Mouse (Mus musculus): ENCODE measurements at regions not wholly inside any gene's neighbourhood (a gene's known extent, or its start where the extent isn't known, plus 50 kb on each side); places are given as distances from the start of the nearest gene placed in this dataset.

DNA sequence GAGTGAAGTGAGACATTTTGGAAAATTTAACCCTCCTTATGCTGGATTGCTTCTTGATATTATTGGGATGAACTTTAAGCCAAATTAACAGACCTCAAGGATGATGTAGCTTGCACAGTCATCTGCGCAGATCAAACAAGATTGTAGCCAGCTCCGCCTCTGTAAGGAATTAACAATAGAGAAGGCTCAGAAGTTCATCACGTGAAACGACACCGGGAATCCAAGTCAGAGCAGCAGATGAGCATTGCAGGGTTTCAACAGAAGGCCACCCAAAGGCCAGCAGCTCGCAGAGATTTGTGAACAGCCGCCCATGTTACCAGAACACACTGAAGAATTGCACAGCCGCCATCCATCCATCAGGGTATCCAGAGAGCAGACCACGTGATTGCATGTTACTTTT lies 391.1 kb downstream of the Med10 start:
- no peak for TF ChIP-seq GATA4 (IDR thresholded peaks at IDR 0.05; ENCODE audit: insufficient replicate concordance, low read length)

DNA sequence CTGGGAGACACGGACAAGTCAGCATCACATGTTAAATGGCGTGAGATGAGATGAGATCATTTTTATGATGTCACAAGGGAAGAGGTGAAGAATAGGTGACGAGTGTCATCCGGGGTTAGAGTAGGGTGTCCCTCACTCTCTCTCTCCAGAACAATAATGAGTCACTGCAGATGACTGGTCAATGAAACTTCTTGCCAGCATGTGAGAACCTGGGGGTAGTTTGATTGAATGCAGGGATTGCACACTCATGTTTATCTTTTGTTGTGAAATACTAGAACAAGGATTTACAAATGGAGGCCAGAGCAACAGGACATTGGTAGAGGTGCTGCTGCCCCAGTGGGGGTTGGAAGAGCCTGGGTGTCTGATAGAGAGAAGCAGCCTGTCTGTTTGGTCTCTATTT lies 393.7 kb downstream of the Med10 start:
- no peak for TF ChIP-seq GATA4 (IDR thresholded peaks at IDR 0.05; ENCODE audit: insufficient replicate concordance, low read length)

GRCm38 (mm10) chr13:70198638-70199037 lies 396.4 kb downstream of the Med10 start:
- TF ChIP-seq GATA4 (IDR thresholded peaks at IDR 0.05; ENCODE audit: insufficient replicate concordance, low read length), result no peak

GRCm38 (mm10) chr13:70199087-70199486 lies 396.9 kb downstream of the Med10 start:
- no peak for TF ChIP-seq GATA4 (IDR thresholded peaks at IDR 0.05; ENCODE audit: insufficient replicate concordance, low read length)

- TF ChIP-seq GATA4 (IDR thresholded peaks at IDR 0.05; ENCODE audit: insufficient replicate concordance, low read length), result no peak
These were observed 403.1 kb downstream of the Med10 start for GRCm38 (mm10) chr13:70205334-70205733.

DNA sequence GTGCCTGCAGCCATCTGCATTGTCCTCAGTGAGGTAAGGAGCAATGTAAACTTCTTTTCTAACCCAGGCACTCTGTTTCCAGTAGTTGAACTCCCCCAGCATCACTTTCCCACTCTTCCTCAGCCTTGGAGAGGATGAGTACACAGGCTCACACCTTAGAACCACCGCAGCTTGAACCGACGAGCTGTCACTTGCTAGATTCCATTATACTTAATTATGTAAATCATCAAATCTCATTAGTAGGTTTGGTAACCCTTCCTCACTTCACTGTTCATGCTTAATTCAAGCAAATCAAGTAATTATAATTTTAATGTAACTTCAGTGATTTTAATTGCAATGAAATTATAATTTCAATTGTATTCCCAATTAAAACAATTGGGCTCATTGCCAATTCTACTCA lies 408.0 kb downstream of the Med10 start:
- no peak for TF ChIP-seq GATA4 (IDR thresholded peaks at IDR 0.05; ENCODE audit: insufficient replicate concordance, low read length)

- no peak for TF ChIP-seq GATA4 (IDR thresholded peaks at IDR 0.05; ENCODE audit: insufficient replicate concordance, low read length)
These were observed 410.8 kb downstream of the Med10 start for GRCm38 (mm10) chr13:70213017-70213416.

DNA sequence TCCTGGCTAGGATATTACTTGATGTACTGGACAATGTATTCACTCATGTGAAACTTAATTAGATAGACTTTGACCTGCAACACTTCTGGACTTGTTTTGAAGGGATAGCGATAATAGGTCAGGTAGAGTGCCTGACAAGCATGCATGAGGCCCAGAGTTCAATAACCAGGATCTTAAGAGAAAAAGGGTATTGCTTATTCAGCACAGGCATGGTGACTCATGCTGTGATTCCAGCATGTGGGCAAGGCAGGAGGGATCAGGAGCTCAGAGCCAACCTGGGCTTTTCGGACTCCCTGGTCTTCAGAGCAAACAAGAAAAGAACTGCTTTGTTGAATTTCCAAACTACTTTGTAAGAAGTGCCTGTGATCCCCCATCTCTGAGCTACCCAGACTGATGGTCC lies 411.4 kb downstream of the Med10 start:
- no peak for TF ChIP-seq GATA4 (IDR thresholded peaks at IDR 0.05; ENCODE audit: insufficient replicate concordance, low read length)

DNA sequence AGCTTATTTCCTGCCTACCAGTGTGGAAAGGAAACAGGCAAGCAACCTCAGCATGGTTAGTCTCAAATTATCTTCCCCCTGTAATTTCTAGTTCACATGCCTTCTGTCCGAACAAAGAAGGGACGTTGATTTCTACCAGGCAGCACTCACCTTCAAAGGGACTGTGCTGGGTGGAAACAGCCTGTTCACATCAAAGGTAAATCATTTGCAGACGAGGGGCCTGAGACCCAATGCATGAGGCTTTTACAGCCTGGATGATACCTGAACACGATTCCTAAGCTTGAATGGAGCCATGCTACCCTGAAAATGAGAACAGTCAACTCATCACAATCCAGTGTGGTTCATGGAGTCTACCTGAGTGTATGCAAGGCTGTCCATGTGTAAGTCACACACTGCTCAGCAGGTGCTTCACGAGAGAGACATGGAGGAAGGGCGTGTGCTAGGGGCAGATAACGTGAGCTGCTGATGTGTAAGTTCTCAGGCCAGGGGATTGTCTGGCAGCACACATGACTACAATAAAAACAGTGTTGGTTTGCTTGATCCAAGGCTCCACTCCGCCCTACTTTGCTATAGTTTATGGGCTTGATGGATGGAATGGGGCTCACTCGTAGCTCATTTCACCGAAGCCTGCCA lies 411.9 kb downstream of the Med10 start:
- TF ChIP-seq GATA4 (IDR thresholded peaks at IDR 0.05; ENCODE audit: insufficient replicate concordance, low read length), result no peak

GRCm38 (mm10) chr13:70216134-70216533 lies 413.9 kb downstream of the Med10 start:
- TF ChIP-seq GATA4 (IDR thresholded peaks at IDR 0.05; ENCODE audit: insufficient replicate concordance, low read length), result no peak

- no peak for TF ChIP-seq GATA4 (IDR thresholded peaks at IDR 0.05; ENCODE audit: insufficient replicate concordance, low read length)
These were observed 415.4 kb downstream of the Med10 start for GRCm38 (mm10) chr13:70217429-70218133.

DNA sequence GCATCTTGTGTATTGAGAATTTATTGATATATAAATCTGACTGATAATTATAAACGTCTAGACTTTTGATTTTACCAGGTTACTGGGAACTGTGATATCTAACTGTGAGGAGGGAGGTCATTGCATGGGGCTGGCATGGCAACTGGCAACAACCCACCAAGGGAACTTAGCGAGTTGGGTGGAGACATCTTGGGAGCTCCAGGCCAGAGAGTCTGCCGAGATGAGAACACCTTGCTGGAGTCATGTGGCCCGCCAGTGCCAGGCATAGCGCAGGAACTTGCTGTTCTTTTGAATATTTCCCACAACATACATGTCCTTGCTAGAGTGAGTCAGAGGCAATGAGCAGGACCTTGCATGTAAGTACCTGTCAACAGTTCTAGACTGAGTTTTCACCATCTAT lies 413.9 kb downstream of the Ice1 start:
- TF ChIP-seq GATA4 (IDR thresholded peaks at IDR 0.05; ENCODE audit: insufficient replicate concordance, low read length), result no peak

- TF ChIP-seq GATA4 (IDR thresholded peaks at IDR 0.05; ENCODE audit: insufficient replicate concordance, low read length), result no peak
These were observed 410.3 kb downstream of the Ice1 start for GRCm38 (mm10) chr13:70227167-70227566.

GRCm38 (mm10) chr13:70233896-70234799 lies 403.3 kb downstream of the Ice1 start:
- no peak for TF ChIP-seq GATA4 (IDR thresholded peaks at IDR 0.05; ENCODE audit: insufficient replicate concordance, low read length)

GRCm38 (mm10) chr13:70243598-70244157 lies 393.8 kb downstream of the Ice1 start:
- no peak for TF ChIP-seq GATA4 (IDR thresholded peaks at IDR 0.05; ENCODE audit: insufficient replicate concordance, low read length)
